ENCODE assay signal across 8 mouse cellular contexts in the genomic region with DNA sequence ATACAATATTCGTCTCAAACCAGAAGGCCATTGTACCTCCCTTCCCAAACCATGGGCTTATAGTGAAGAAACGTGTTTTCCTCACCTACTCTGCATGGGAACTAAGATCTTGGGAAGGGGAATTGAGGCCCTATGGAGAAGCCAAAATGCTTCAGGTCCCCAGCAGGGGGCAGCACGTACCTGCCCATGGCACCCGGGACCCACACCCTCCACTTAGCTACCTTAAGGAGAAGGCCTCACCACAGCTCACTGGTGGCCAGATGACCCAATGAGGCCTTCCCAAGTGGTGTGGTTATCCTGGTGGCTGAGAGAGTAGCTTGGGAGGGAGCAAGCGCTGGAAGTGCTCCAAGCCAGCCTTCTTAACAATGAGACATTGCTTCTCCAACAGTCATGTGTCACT. TPM values are rescaled to one million over a fixed set of nuclear protein-coding genes. Genes with fewer than 3 reads are reported as not detected.
DNase-seq lines count a peak whose midpoint lies in the region; ATAC-seq and TF ChIP-seq lines count a peak whose summit lies in the region.

No protein-coding gene starts in this region.

- H3K4me3 ChIP-seq in midbrain, embryonic 10.5 days = no peak overlapping the region
- H3K4me3 ChIP-seq in midbrain, embryonic 15.5 days = no peak overlapping the region
- no peak overlapping the region for H3K4me3 ChIP-seq in forebrain, embryonic 16.5 days (replicated peaks; ENCODE audit: low read length)
- H3K4me3 ChIP-seq in liver, embryonic 14.5 days (ENCODE audit: insufficient read depth in 1 of 2, low read depth in 2 of 2, low read length in 2 of 2) = no peak overlapping the region
- H3K4me3 ChIP-seq in olfactory bulb, adult 2 months (ENCODE audit: insufficient read depth, low read depth, low read length) = no peak overlapping the region

- peak; percentile 95 for TF ChIP-seq CTCF in liver, embryonic 14.5 days (IDR thresholded peaks at IDR 0.05; ENCODE audit: low read depth)
- peak; percentile 85 for TF ChIP-seq CTCF in olfactory bulb, adult 2 months (IDR thresholded peaks at IDR 0.05; ENCODE audit: insufficient read depth, low read depth, low read length)

- TF ChIP-seq POLR2A in olfactory bulb, adult 2 months (IDR thresholded peaks at IDR 0.05; ENCODE audit: insufficient read depth, low read depth, low read length) = no peak

- 14% methylated on average over 5 of the region's 5 CpGs for WGBS in midbrain, embryonic 10.5 days
- 17% methylated on average over 5 of the region's 5 CpGs for WGBS in midbrain, embryonic 15.5 days
- WGBS in forebrain, embryonic 16.5 days = 10% methylated on average over 5 of the region's 5 CpGs
- WGBS in liver, embryonic 14.5 days (ENCODE audit: insufficient replicate concordance) = 6% methylated on average over 5 of the region's 5 CpGs
- 27% methylated on average over 5 of the region's 5 CpGs for WGBS in olfactory bulb, adult 2 months

- no peak overlapping the region for H3K9ac ChIP-seq in midbrain, embryonic 15.5 days
- no peak overlapping the region for H3K9ac ChIP-seq in forebrain, embryonic 16.5 days (replicated peaks; ENCODE audit: low read depth, low read length)
- no peak overlapping the region for H3K9ac ChIP-seq in liver, embryonic 14.5 days (replicated peaks)

- peak; percentile 72 for DNase-seq in midbrain, embryonic 10.5 days (ENCODE audit: low spot score)
- peak; percentile 85 for DNase-seq in adrenal gland, adult 18-20 months (ENCODE audit: low spot score in 2 of 2)
- DNase-seq in induced T-regulatory cell, adult 2 months (ENCODE audit: low read depth) = peak; percentile 88
- peak in 1 of 3 experiments; percentile 34 for DNase-seq in liver, embryonic 14.5 days (ENCODE audit: low read depth in 3 of 3, low spot score in 3 of 3)
- peak; percentile 55 for DNase-seq in yolk sac, embryonic 10.5 days (ENCODE audit: low spot score)

- no peaks in the 10 kb centered on the region for H3K9me3 ChIP-seq in midbrain, embryonic 10.5 days (replicated peaks)
- no peaks in the 10 kb centered on the region for H3K9me3 ChIP-seq in midbrain, embryonic 15.5 days
- H3K9me3 ChIP-seq in forebrain, embryonic 16.5 days (ENCODE audit: control insufficient read depth, low read length) = no peaks in the 10 kb centered on the region
- H3K9me3 ChIP-seq in liver, embryonic 14.5 days (ENCODE audit: control insufficient read depth, low read length) = no peaks in the 10 kb centered on the region

- no peaks in the 10 kb centered on the region for H3K36me3 ChIP-seq in midbrain, embryonic 10.5 days
- H3K36me3 ChIP-seq in midbrain, embryonic 15.5 days (replicated peaks) = no peaks in the 10 kb centered on the region
- no peaks in the 10 kb centered on the region for H3K36me3 ChIP-seq in forebrain, embryonic 16.5 days (ENCODE audit: control insufficient read depth, insufficient read depth)
- no peaks in the 10 kb centered on the region for H3K36me3 ChIP-seq in liver, embryonic 14.5 days (replicated peaks; ENCODE audit: control insufficient read depth, insufficient read depth, low read depth)

- peaks cover 5% of the 10 kb centered on the region; the same call in 1 of the 2 replicates for H3K4me1 ChIP-seq in midbrain, embryonic 10.5 days
- H3K4me1 ChIP-seq in midbrain, embryonic 15.5 days = no peaks in the 10 kb centered on the region
- H3K4me1 ChIP-seq in forebrain, embryonic 16.5 days (replicated peaks; ENCODE audit: control insufficient read depth, insufficient read depth, low read length) = no peaks in the 10 kb centered on the region
- peaks cover 0 to 4% of the 10 kb centered on the region in 2 experiments; a peak in 1 of 4 replicates for H3K4me1 ChIP-seq in liver, embryonic 14.5 days (replicated peaks; ENCODE audit: control insufficient read depth in 2 of 2, insufficient read depth in 2 of 2, low read length in 1 of 2)
- peaks cover under 1% of the 10 kb centered on the region; the same call in 1 of the 2 replicates for H3K4me1 ChIP-seq in olfactory bulb, adult 2 months (ENCODE audit: control insufficient read depth, insufficient read depth, low read length)

- no peak overlapping the region for H3K27ac ChIP-seq in midbrain, embryonic 10.5 days (replicated peaks)
- no peak overlapping the region for H3K27ac ChIP-seq in midbrain, embryonic 15.5 days
- H3K27ac ChIP-seq in forebrain, embryonic 16.5 days (ENCODE audit: low read length) = no peak overlapping the region
- H3K27ac ChIP-seq in liver, embryonic 14.5 days = no peak overlapping the region
- H3K27ac ChIP-seq in olfactory bulb, adult 2 months (ENCODE audit: insufficient read depth, low read depth, low read length) = no peak overlapping the region

- no peak overlapping the region for H3K4me2 ChIP-seq in midbrain, embryonic 15.5 days
- no peak overlapping the region for H3K4me2 ChIP-seq in forebrain, embryonic 16.5 days (ENCODE audit: low read length)
- H3K4me2 ChIP-seq in liver, embryonic 14.5 days (ENCODE audit: low read depth) = no peak overlapping the region

- H3K27me3 ChIP-seq in midbrain, embryonic 10.5 days (ENCODE audit: low read depth, poor library complexity, severe bottlenecking) = no peaks in the 10 kb centered on the region
- H3K27me3 ChIP-seq in midbrain, embryonic 15.5 days (replicated peaks) = no peaks in the 10 kb centered on the region
- no peaks in the 10 kb centered on the region for H3K27me3 ChIP-seq in forebrain, embryonic 16.5 days (replicated peaks; ENCODE audit: control insufficient read depth, insufficient read depth, low read length)
- H3K27me3 ChIP-seq in liver, embryonic 14.5 days (ENCODE audit: control insufficient read depth, insufficient read depth, low read length) = no peaks in the 10 kb centered on the region

- no peak for TF ChIP-seq EP300 in liver, embryonic 14.5 days (IDR thresholded peaks at IDR 0.05; ENCODE audit: low read depth)

- ATAC-seq in midbrain, embryonic 15.5 days (replicated peaks) = no peak
- ATAC-seq in forebrain, embryonic 16.5 days = 0 out of 2 replicates have a peak, but pooled peaks have one; percentile 49
- ATAC-seq in liver, embryonic 14.5 days (ENCODE audit: insufficient read depth) = peak; percentile 50; the same call in 1 of the 2 replicates

RNA-seq across cellular contexts. Expression of gene Aif1, which starts 2.7 kb away (rescaled TPM):
- 4.0 and 5.8 TPM in 2 replicates for polyA plus RNA-seq in midbrain, embryonic 10.5 days (2016; fragmentation: Nextera tagmentation; extraction: Ambion mirVana)
- polyA plus RNA-seq in midbrain, embryonic 15.5 days (2015; fragmentation: Nextera tagmentation; extraction: Ambion mirVana) = 7.3 and 8.2 TPM in 2 replicates
- 10 to 100 TPM in 1 of 2 experiments, 1 to 10 TPM in 1; 6.1 to 11.2 TPM for total RNA-seq in adrenal gland, adult 18-20 months (2021)
- polyA plus RNA-seq in forebrain, embryonic 16.5 days (2015; fragmentation: Nextera tagmentation; extraction: Ambion mirVana) = 5.9 and 8.0 TPM in 2 replicates
- polyA plus RNA-seq in liver, embryonic 14.5 days (2012; rRNA removed) = 3.1 and 8.1 TPM in 2 replicates
- polyA plus RNA-seq in liver, embryonic 14.5 days (2014; fragmentation: Nextera tagmentation; extraction: Ambion mirVana) = 18.6 and 20.7 TPM in 2 replicates
- polyA plus RNA-seq in olfactory bulb, adult 2 months (2012; ENCODE audit: insufficient read depth, insufficient read length, low replicate concordance, missing spikeins) = not detected in 2 replicates

RNA-seq across cellular contexts. Expression of gene Lst1, which starts 9.7 kb away (rescaled TPM):
- 5.0 and 8.3 TPM in 2 replicates for polyA plus RNA-seq in midbrain, embryonic 10.5 days (2016; fragmentation: Nextera tagmentation; extraction: Ambion mirVana)
- polyA plus RNA-seq in midbrain, embryonic 15.5 days (2015; fragmentation: Nextera tagmentation; extraction: Ambion mirVana) = 7.6 and 9.2 TPM in 2 replicates
- total RNA-seq in adrenal gland, adult 18-20 months (2021) = 1 to 10 TPM; 3.5 to 4.1 TPM
- polyA plus RNA-seq in forebrain, embryonic 16.5 days (2015; fragmentation: Nextera tagmentation; extraction: Ambion mirVana) = 4.5 and 4.9 TPM in 2 replicates
- polyA plus RNA-seq in liver, embryonic 14.5 days (2012; rRNA removed) = 25.6 and 37.4 TPM in 2 replicates
- polyA plus RNA-seq in liver, embryonic 14.5 days (2014; fragmentation: Nextera tagmentation; extraction: Ambion mirVana) = 32.8 and 37.7 TPM in 2 replicates
- polyA plus RNA-seq in olfactory bulb, adult 2 months (2012; ENCODE audit: insufficient read depth, insufficient read length, low replicate concordance, missing spikeins) = not detected in 2 replicates

RNA-seq across cellular contexts. Expression of gene Prrc2a, which starts 13.8 kb away (rescaled TPM):
- polyA plus RNA-seq in midbrain, embryonic 10.5 days (2016; fragmentation: Nextera tagmentation; extraction: Ambion mirVana) = 173 and 198 TPM in 2 replicates
- 188 and 203 TPM in 2 replicates for polyA plus RNA-seq in midbrain, embryonic 15.5 days (2015; fragmentation: Nextera tagmentation; extraction: Ambion mirVana)
- 100 to 1,000 TPM; 214 to 251 TPM for total RNA-seq in adrenal gland, adult 18-20 months (2021)
- 156 and 195 TPM in 2 replicates for polyA plus RNA-seq in forebrain, embryonic 16.5 days (2015; fragmentation: Nextera tagmentation; extraction: Ambion mirVana)
- polyA plus RNA-seq in liver, embryonic 14.5 days (2012; rRNA removed) = 61.4 and 67.5 TPM in 2 replicates
- polyA plus RNA-seq in liver, embryonic 14.5 days (2014; fragmentation: Nextera tagmentation; extraction: Ambion mirVana) = 33.4 and 46.0 TPM in 2 replicates
- 146 and 391 TPM in 2 replicates for polyA plus RNA-seq in olfactory bulb, adult 2 months (2012; ENCODE audit: insufficient read depth, insufficient read length, low replicate concordance, missing spikeins)

RNA-seq across cellular contexts. Expression of gene Ltb, which starts 15.7 kb away (rescaled TPM):
- 0.10 TPM in 1 of 2 replicates, not detected in the other for polyA plus RNA-seq in midbrain, embryonic 10.5 days (2016; fragmentation: Nextera tagmentation; extraction: Ambion mirVana)
- polyA plus RNA-seq in midbrain, embryonic 15.5 days (2015; fragmentation: Nextera tagmentation; extraction: Ambion mirVana) = 0.58 and 0.78 TPM in 2 replicates
- total RNA-seq in adrenal gland, adult 18-20 months (2021) = 1 to 10 TPM; 2.0 to 6.5 TPM
- 0.24 TPM in 1 of 2 replicates, not detected in the other for polyA plus RNA-seq in forebrain, embryonic 16.5 days (2015; fragmentation: Nextera tagmentation; extraction: Ambion mirVana)
- 0.47 and 0.70 TPM in 2 replicates for polyA plus RNA-seq in liver, embryonic 14.5 days (2012; rRNA removed)
- 0.28 and 0.64 TPM in 2 replicates for polyA plus RNA-seq in liver, embryonic 14.5 days (2014; fragmentation: Nextera tagmentation; extraction: Ambion mirVana)
- not detected in 2 replicates for polyA plus RNA-seq in olfactory bulb, adult 2 months (2012; ENCODE audit: insufficient read depth, insufficient read length, low replicate concordance, missing spikeins)

RNA-seq across cellular contexts. Expression of gene Tnf, which starts 23.3 kb away (rescaled TPM):
- polyA plus RNA-seq in midbrain, embryonic 10.5 days (2016; fragmentation: Nextera tagmentation; extraction: Ambion mirVana) = 0.07 TPM in 1 of 2 replicates, not detected in the other
- not detected in 2 replicates for polyA plus RNA-seq in midbrain, embryonic 15.5 days (2015; fragmentation: Nextera tagmentation; extraction: Ambion mirVana)
- total RNA-seq in adrenal gland, adult 18-20 months (2021) = under 1 TPM; 0.36 to 0.83 TPM
- polyA plus RNA-seq in forebrain, embryonic 16.5 days (2015; fragmentation: Nextera tagmentation; extraction: Ambion mirVana) = not detected in 2 replicates
- polyA plus RNA-seq in liver, embryonic 14.5 days (2012; rRNA removed) = 0.42 and 0.73 TPM in 2 replicates
- polyA plus RNA-seq in liver, embryonic 14.5 days (2014; fragmentation: Nextera tagmentation; extraction: Ambion mirVana) = 0.15 and 0.43 TPM in 2 replicates
- not detected in 2 replicates for polyA plus RNA-seq in olfactory bulb, adult 2 months (2012; ENCODE audit: insufficient read depth, insufficient read length, low replicate concordance, missing spikeins)
